Mouse (Mus musculus): ENCODE results near the gene Olfr1564.

DNA sequence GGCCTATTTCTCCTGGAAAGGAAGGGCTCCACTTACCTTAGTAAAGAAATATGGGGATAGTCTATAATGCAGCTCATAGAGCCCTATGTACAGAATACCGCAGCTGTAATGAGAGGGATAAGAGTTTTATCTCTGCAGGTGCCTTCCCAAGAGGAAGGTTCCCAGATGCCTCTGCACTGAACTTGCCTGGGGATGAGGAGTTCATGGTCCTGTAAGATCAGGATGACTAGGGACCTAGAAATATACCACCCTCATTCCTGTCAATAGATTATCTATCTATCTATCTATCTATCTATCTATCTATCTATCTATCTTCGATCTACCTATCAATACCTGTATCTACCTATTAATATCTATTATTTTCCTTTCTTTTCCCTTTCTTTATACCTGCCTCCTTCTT, at the start of gene Olfr1564:
- TF ChIP-seq CTCF (IDR thresholded peaks at IDR 0.05; ENCODE audit: extremely low read depth, insufficient read depth, insufficient read length, insufficient replicate concordance) (no peak), POLR2A (IDR thresholded peaks at IDR 0.05; ENCODE audit: low read depth, low read length) (no peak)

Data from spleen, adult 2 months (tissue).